Mouse (Mus musculus) naive thymus-derived CD4-positive, alpha-beta T cell, adult 2 months (primary cell): ENCODE results near the gene Nectin2.

Experiments used
- DNase-seq: peaks from one replicate; pipeline ENCODE4 v3.0.0-alpha.2; 2011; ENCODE audit warnings: low read depth

Gene Nectin2

GRCm38 (mm10) chr7:19743791-19744190 lies 6.5 kb downstream of the Nectin2 start:
- no peak for DNase-seq

- DNase-seq = no peak
Measured at GRCm38 (mm10) chr7:19742468-19742867, 7.8 kb downstream of the Nectin2 start.

- DNase-seq = no peak
Measured at GRCm38 (mm10) chr7:19741329-19742031, 8.8 kb downstream of the Nectin2 start.

GRCm38 (mm10) chr7:19740269-19740668 lies 10.0 kb downstream of the Nectin2 start:
- no peak for DNase-seq

GRCm38 (mm10) chr7:19738771-19739170 lies 11.5 kb downstream of the Nectin2 start:
- no peak for DNase-seq

GRCm38 (mm10) chr7:19736389-19737057 lies 13.8 kb downstream of the Nectin2 start:
- DNase-seq = no peak

- no peak for DNase-seq
Measured at GRCm38 (mm10) chr7:19734178-19734666, 16.1 kb downstream of the Nectin2 start.

- no peak for DNase-seq
Measured at GRCm38 (mm10) chr7:19726541-19726940, 23.7 kb downstream of the Nectin2 start.

- DNase-seq = no peak
Measured at GRCm38 (mm10) chr7:19724167-19724566, 26.1 kb downstream of the Nectin2 start.

- DNase-seq = no peak
Measured at GRCm38 (mm10) chr7:19722754-19723195, 27.5 kb downstream of the Nectin2 start.

GRCm38 (mm10) chr7:19719200-19719599 lies 31.1 kb downstream of the Nectin2 start:
- DNase-seq = no peak

GRCm38 (mm10) chr7:19718297-19718952 lies 31.9 kb downstream of the Nectin2 start:
- DNase-seq = no peak

- no peak for DNase-seq
Measured at GRCm38 (mm10) chr7:19717346-19717745, 32.9 kb downstream of the Nectin2 start.

GRCm38 (mm10) chr7:19716822-19717221 lies 33.5 kb downstream of the Nectin2 start:
- no peak for DNase-seq

- no peak for DNase-seq
Measured at GRCm38 (mm10) chr7:19716055-19716682, 34.1 kb downstream of the Nectin2 start.

GRCm38 (mm10) chr7:19715239-19716054 lies 34.8 kb downstream of the Nectin2 start, which contains the start of gene Tomm40:
Gene Tomm40, minus strand, starts transcription at chr7:19715438.
- peak; percentile 100 for DNase-seq

- no peak for DNase-seq
Measured at GRCm38 (mm10) chr7:19714836-19715235, 35.4 kb downstream of the Nectin2 start.

GRCm38 (mm10) chr7:19713598-19713997 lies 36.7 kb downstream of the Nectin2 start:
- DNase-seq = no peak

GRCm38 (mm10) chr7:19713196-19713595 lies 37.1 kb downstream of the Nectin2 start:
- DNase-seq = peak; percentile 65

- no peak for DNase-seq
Measured at GRCm38 (mm10) chr7:19712414-19712813, 37.9 kb downstream of the Nectin2 start.

GRCm38 (mm10) chr7:19710650-19711049 lies 39.6 kb downstream of the Nectin2 start:
- no peak for DNase-seq
